Mouse (Mus musculus) midbrain, embryonic 15.5 days (tissue): ENCODE measurements at regions not wholly inside any gene's neighbourhood (a gene's known extent, or its start where the extent isn't known, plus 50 kb on each side); places are given as distances from the start of the nearest gene placed in this dataset.
A peak's percentile ranks its signal among the peaks of the same experiment; 100 is the strongest.

Experiments used
- ATAC-seq: fragments of 200-750 bp; cut with Nextera tagmentation; replicated peaks from 2 replicates; pipeline ENCODE4 v1.8.0; 2017; ENCODE audit warnings: moderate TSS enrichment
- H3K27ac ChIP-seq: fragments of 300-500 bp; sonication (generic); 2 replicates; pipeline ENCODE4 v1.5.1; 2015; ENCODE audit warnings: mild to moderate bottlenecking, inconsistent platforms
- H3K27me3 ChIP-seq: fragments of 300-500 bp; sonication (generic); replicated peaks from 2 replicates; pipeline ENCODE4 v1.6.1; 2015; ENCODE audit warnings: inconsistent platforms
- H3K36me3 ChIP-seq: fragments of 300-500 bp; sonication (generic); replicated peaks from 2 replicates; pipeline ENCODE4 v1.6.1; 2015; ENCODE audit warnings: inconsistent platforms
- H3K4me1 ChIP-seq: fragments of 300-500 bp; sonication (generic); 2 replicates; pipeline ENCODE4 v1.6.1; 2015; ENCODE audit warnings: inconsistent platforms
- H3K4me2 ChIP-seq: fragments of 300-500 bp; sonication (generic); 2 replicates; pipeline ENCODE4 v1.6.1; 2015; ENCODE audit warnings: inconsistent platforms, mild to moderate bottlenecking, moderate library complexity
- H3K4me3 ChIP-seq: fragments of 300-500 bp; sonication (generic); 2 replicates; pipeline ENCODE4 v1.5.1; 2015; ENCODE audit warnings: mild to moderate bottlenecking, inconsistent platforms
- H3K9ac ChIP-seq: fragments of 300-500 bp; sonication (generic); 2 replicates; pipeline ENCODE4 v1.6.1; 2015; ENCODE audit warnings: mild to moderate bottlenecking, inconsistent platforms
- H3K9me3 ChIP-seq: fragments of 300-500 bp; sonication (generic); 2 replicates; pipeline ENCODE4 v1.6.1; 2016; ENCODE audit warnings: inconsistent platforms
- WGBS: fragments of 180-500 bp; shearing (Covaris S2); methylation state at CpG from one replicate; pipeline ENCODE4 v1.1.7; 2015; ENCODE audit warnings: mixed read lengths; 5-methylcytosine and 5-hydroxymethylcytosine counted together

DNA sequence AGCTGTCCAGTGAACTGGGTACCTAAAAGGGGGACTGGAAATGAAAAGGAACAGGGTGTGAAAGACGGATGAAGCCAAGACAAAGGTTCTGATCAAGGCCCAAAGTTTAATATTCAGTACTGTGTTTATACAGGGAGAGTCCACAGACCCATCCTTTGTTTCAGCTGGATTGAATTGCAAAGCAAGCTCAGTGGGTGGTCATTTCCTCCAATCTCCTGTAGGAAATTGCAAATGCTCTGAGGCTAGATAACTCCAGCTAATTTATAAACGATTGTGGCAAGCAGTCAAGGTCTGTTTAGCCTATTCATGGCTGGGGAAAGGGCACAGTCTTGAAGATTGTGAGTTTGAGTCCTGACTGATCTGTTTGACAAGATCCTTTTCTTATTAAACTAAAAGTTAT is 650.3 kb downstream of the Ccdc50 start:
- Histone ChIP-seq H3K27ac (no peak overlapping the region), H3K4me2 (no peak overlapping the region), H3K9ac (no peak overlapping the region), H3K27me3 (no peaks in the 10 kb centered on the region), H3K36me3 (no peaks in the 10 kb centered on the region), H3K4me1 (no peaks in the 10 kb centered on the region), H3K4me3 (no peak overlapping the region), H3K9me3 (no peaks in the 10 kb centered on the region)
- no peak for ATAC-seq
- WGBS: 17% methylated on average over 2 of the region's 2 CpGs

DNA sequence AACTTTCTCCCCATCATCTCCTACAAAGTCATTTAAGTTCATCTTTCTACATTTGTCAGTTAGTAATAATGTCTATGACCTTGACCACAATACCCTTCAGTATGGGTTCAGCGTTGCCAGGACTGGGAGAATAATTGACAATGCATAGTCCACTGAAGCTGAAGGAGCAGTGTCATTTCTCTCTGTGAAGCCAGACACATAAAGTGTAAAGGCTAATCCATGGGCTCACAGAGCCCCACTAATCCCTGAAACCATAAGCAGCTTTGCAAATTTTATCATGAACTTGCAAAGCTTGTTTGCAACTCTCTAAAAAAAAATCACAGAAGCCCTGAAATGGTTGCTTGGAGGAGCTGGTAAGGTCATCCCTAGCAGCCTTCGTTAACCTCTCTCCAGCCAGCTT is 654.4 kb downstream of the Ccdc50 start:
- 16% methylated on average over 2 of the region's 2 CpGs for WGBS
- H3K4me1 ChIP-seq: no peaks in the 10 kb centered on the region
- no peak overlapping the region for H3K4me2 ChIP-seq
- no peak for ATAC-seq
- no peaks in the 10 kb centered on the region for H3K9me3 ChIP-seq
- H3K4me3 ChIP-seq: no peak overlapping the region
- H3K27ac ChIP-seq: no peak overlapping the region
- H3K27me3 ChIP-seq: no peaks in the 10 kb centered on the region
- no peaks in the 10 kb centered on the region for H3K36me3 ChIP-seq
- H3K9ac ChIP-seq: no peak overlapping the region

DNA sequence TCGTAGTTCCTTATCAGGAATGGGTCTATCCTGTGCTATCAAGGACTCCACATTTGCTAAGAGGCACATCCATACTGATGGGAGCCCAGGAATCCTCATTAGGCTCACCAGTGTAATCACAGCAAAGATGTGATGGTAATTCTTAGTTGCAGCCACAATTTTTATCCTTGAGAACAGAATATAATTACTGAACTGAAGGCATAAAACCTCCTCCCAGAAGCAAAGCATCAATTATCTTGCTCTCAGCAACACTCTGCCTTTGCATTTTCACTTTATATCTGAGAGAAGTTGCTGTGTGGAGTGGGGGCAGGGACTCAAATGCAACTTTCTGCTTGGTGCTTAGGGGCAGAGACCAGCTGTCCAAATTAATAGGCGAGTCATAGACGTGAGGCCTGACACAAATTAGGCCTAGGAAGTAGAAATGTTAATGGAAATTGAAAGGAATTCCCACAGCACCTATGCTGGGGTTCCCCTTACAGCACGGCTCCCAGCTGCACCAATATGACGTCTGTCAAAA is 676.2 kb downstream of the Ccdc50 start:
- 46% methylated on average over 5 of the region's 5 CpGs for WGBS
- peak; percentile 95 for ATAC-seq
- Histone ChIP-seq H3K9me3 (no peaks in the 10 kb centered on the region), H3K4me3 (no peak overlapping the region), H3K9ac (no peak overlapping the region), H3K36me3 (no peaks in the 10 kb centered on the region), H3K4me1 (no peaks in the 10 kb centered on the region), H3K27ac (0 out of 2 replicates have a peak overlapping the region, but pooled peaks have one; percentile 15), H3K4me2 (no peak overlapping the region), H3K27me3 (no peaks in the 10 kb centered on the region)

DNA sequence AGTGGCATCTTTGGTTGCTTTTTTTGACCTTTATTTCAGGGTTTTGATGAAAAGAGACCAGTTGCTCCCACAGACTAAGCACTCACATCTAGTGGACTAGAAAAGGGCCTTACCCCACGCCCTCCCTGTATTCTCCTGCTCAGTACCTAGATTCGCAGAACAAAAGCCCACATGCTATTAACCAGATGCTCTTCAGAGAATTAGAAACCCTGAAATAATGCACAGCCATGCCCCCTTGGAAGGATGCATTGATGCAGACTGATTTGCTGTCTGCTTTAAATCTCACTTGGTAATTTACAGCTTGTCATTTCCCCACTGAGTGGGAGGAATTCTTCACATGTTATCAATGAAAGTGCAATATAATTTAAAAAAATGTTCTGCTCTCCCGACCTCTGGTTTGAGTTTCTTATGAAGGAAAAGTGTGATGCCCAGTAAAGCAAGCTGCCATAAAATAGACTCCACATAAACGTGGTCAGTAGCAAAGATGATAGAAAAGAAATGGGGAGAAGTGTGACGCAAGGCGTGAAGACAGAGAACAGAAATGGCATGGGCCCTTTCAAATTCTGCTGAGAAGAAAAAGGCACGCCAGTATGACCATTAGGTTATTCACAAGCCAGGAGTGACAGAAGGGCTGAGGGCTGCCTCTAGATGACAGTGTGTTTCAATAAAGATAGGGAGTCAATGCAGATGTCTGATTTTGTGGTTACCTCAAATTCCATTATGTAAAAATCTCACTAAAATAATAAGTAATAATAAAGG is 669.8 kb downstream of the Fgf12 start:
- no peak overlapping the region for H3K4me2 ChIP-seq
- no peaks in the 10 kb centered on the region for H3K9me3 ChIP-seq
- H3K4me1 ChIP-seq: no peaks in the 10 kb centered on the region
- no peak overlapping the region for H3K9ac ChIP-seq
- H3K27me3 ChIP-seq: no peaks in the 10 kb centered on the region
- no peaks in the 10 kb centered on the region for H3K36me3 ChIP-seq
- ATAC-seq: no peak
- no peak overlapping the region for H3K27ac ChIP-seq
- 46% methylated on average over 7 of the region's 7 CpGs for WGBS
- no peak overlapping the region for H3K4me3 ChIP-seq

DNA sequence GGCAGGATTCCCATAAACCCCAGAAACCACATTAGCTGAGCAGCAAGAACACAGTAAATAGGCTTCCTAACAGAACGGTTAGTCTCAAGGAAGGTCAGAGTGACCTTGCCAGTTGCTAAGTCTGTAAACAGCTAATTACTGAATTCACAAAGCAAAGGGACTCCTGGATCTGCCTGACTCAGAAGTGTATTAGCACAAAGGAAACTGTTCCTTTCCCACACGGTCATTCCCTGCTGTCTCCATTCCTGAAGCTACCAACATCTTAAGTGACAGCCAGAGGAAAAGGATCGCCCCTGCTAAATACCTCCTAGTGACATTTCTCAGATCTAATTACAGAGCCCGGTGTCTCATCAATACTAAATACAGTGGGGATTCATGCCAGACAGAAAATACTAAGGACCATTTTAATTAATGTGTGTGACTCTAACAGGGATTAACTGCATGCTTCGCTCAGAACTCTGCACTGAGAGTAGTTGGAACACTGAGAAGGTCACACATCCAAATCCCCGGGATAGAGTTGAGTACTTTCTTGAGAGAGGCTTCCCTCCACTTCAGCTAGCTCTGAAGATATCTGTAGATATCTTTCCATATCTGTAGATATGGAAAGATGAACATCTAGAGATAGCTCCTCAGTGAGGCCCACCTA is 663.3 kb downstream of the Fgf12 start:
- no peak overlapping the region for H3K4me2 ChIP-seq
- H3K27ac ChIP-seq: peak overlapping the region; percentile 52
- H3K4me1 ChIP-seq: peaks cover 4% of the 10 kb centered on the region; the same call in 1 of the 2 replicates
- no peak overlapping the region for H3K4me3 ChIP-seq
- no peaks in the 10 kb centered on the region for H3K36me3 ChIP-seq
- 34% methylated on average over 6 of the region's 6 CpGs for WGBS
- H3K27me3 ChIP-seq: no peaks in the 10 kb centered on the region
- peak; percentile 66 for ATAC-seq
- no peak overlapping the region for H3K9ac ChIP-seq
- H3K9me3 ChIP-seq: no peaks in the 10 kb centered on the region

DNA sequence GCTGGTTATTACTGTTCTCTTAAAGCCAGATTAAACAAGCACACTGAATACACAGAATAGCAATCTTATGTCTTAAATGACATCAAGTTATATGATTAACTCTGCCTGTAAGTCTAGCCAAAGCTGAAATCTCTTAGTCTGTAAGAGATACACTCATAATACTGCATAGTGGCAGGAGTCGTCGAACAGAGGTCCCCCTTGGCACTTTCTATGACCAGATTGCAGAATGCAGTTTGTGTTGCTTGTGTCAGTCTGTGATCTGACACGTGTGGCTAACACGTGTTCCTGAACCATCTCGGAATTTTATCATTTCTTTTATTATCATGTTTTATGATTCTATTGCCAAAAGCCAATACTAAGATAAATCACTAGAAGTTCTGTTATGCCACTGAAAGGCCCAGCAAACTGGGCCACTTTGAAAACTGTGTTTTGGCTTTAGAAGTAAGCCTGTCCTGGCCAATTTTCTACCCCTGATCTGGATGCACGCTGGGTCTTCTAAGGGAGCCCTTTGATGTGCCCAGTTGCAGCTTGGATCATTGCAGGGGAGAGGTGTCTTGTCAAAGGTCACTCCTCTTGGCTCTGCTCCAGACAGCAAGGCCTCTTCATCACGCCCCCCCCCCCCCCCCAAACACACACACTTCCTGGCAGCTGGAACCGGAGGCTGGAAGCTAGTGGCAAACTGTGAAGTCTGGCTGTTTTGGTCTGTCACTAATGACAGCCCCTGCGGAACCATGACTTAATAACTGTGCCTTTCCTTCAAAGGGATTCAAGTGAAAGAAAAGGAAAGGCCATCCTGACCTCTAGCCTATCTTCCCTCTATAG is 648.4 kb downstream of the Fgf12 start:
- Histone ChIP-seq H3K4me2 (no peak overlapping the region), H3K36me3 (no peaks in the 10 kb centered on the region), H3K4me3 (no peak overlapping the region), H3K27ac (no peak overlapping the region), H3K4me1 (peaks cover 9% of the 10 kb centered on the region), H3K9ac (no peak overlapping the region), H3K9me3 (no peaks in the 10 kb centered on the region), H3K27me3 (no peaks in the 10 kb centered on the region)
- WGBS: 38% methylated on average over 9 of the region's 9 CpGs
- ATAC-seq: peak; percentile 71

DNA sequence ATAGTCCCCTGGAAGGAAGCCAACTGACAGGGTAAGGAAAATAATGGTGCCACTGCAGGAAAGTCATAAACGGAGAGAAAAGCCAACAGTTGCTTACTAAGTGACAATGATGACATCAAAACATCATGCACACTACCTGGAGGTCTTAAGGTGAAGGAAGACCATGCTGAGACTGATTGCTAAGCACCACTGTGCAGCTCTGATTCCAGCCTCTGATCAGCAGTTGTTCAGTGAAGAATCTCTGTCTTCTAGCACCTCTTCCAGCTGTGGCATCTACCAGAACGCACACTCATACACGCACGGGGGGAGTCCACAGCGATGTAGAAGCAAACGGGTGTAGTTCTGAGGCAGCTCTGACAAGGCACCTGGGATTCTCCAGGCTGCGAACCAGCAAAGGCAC is 647.8 kb downstream of the Fgf12 start:
- Histone ChIP-seq H3K4me3 (no peak overlapping the region), H3K27ac (peak overlapping the region; percentile 55; the same call in 1 of the 2 replicates), H3K36me3 (no peaks in the 10 kb centered on the region), H3K9ac (no peak overlapping the region), H3K9me3 (no peaks in the 10 kb centered on the region), H3K27me3 (no peaks in the 10 kb centered on the region), H3K4me1 (peaks cover 9% of the 10 kb centered on the region), H3K4me2 (no peak overlapping the region)
- ATAC-seq: peak; percentile 27; the same call in 1 of the 2 replicates
- WGBS: 37% methylated on average over 7 of the region's 7 CpGs

DNA sequence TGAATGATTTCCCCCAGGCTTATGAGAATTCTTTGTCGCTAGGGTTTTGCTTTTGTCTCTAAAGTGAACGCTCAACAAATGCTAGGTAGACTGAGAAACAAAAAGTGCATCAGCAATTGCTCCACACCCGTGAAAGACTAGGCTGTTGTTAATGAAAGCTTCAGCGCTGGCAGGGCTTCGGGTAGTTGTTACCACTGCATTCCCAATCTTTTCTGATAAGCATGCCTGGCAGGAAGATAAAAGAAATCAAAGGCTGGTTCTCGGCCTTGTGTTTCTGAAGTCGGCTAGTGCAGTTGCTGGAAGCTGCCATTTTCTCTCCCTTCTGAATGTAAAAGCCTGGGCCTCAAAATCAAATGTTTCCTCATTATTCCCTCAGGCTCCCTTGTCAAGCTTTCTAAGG is 647.0 kb downstream of the Fgf12 start:
- H3K9me3 ChIP-seq: no peaks in the 10 kb centered on the region
- no peaks in the 10 kb centered on the region for H3K27me3 ChIP-seq
- 21% methylated on average over 7 of the region's 7 CpGs for WGBS
- no peak overlapping the region for H3K4me2 ChIP-seq
- H3K9ac ChIP-seq: no peak overlapping the region
- ATAC-seq: peak; percentile 65
- peaks cover 9% of the 10 kb centered on the region for H3K4me1 ChIP-seq
- H3K4me3 ChIP-seq: no peak overlapping the region
- no peaks in the 10 kb centered on the region for H3K36me3 ChIP-seq
- H3K27ac ChIP-seq: peak overlapping the region; percentile 55

DNA sequence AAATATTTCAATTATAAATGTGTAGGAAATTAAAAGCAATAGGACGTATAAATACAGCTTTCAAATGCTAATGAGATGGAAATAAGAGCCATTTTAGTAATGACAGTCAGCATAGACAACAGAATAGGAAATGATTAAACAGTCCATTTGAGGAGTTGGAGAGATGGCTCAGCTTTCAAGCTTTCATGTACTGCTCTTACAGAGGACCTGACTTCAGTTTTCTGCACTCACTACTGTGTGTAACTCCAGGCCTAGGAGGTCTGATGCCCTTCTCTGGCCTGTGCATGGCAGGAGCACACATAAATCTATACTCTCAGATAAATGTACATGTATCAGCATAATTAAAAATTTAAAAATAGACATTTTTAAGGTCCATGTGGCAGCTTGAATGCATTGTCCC is 643.1 kb downstream of the Fgf12 start:
- no peak overlapping the region for H3K4me3 ChIP-seq
- H3K4me1 ChIP-seq: peaks cover 9% of the 10 kb centered on the region
- no peak for ATAC-seq
- no peaks in the 10 kb centered on the region for H3K9me3 ChIP-seq
- no peak overlapping the region for H3K9ac ChIP-seq
- no peak overlapping the region for H3K4me2 ChIP-seq
- H3K27ac ChIP-seq: no peak overlapping the region
- no peaks in the 10 kb centered on the region for H3K27me3 ChIP-seq
- 40% methylated on average over 1 of the region's 1 CpGs for WGBS
- H3K36me3 ChIP-seq: no peaks in the 10 kb centered on the region
